Mouse (Mus musculus) testis, postnatal 10 days (tissue): ENCODE measurements around the gene Fgfr2.
A peak's percentile ranks its signal among the peaks of the same experiment; 100 is the strongest.

Source experiments
- DNase-seq: peaks from one replicate; pipeline ENCODE4 v3.0.0; 2021; ENCODE audit warnings: low spot score

Fgfr2 gene

GRCm38 (mm10) chr7:131966023-131966915, 1156.9 kb downstream of the Fgfr2 start, which contains the start of gene Gpr26:
Gpr26 (plus strand) TSS chr7:131966460.
- no peak for DNase-seq

- DNase-seq = peak; percentile 80
Measured at GRCm38 (mm10) chr7:131960551-131960950, 1162.6 kb downstream of the Fgfr2 start.

GRCm38 (mm10) chr7:131958705-131959104, 1164.4 kb downstream of the Fgfr2 start:
- DNase-seq = no peak

- DNase-seq = no peak
Measured at GRCm38 (mm10) chr7:131953402-131953801, 1169.7 kb downstream of the Fgfr2 start.

GRCm38 (mm10) chr7:131951131-131951530, 1172.0 kb downstream of the Fgfr2 start:
- no peak for DNase-seq

GRCm38 (mm10) chr7:131937611-131938010, 1185.5 kb downstream of the Fgfr2 start:
- no peak for DNase-seq

- no peak for DNase-seq
Measured at GRCm38 (mm10) chr7:131927288-131928050, 1195.7 kb downstream of the Fgfr2 start.

GRCm38 (mm10) chr7:131917384-131917783, 1205.8 kb downstream of the Fgfr2 start:
- no peak for DNase-seq

- DNase-seq = no peak
Measured at GRCm38 (mm10) chr7:131909611-131910010, 1213.5 kb downstream of the Fgfr2 start.

GRCm38 (mm10) chr7:131906499-131907190, 1216.5 kb downstream of the Fgfr2 start:
- DNase-seq = no peak

- peak; percentile 81 for DNase-seq
Measured at GRCm38 (mm10) chr7:131899356-131899755, 1223.8 kb downstream of the Fgfr2 start.

- no peak for DNase-seq
Measured at GRCm38 (mm10) chr7:131897282-131897681, 1225.9 kb downstream of the Fgfr2 start.

GRCm38 (mm10) chr7:131882824-131883223, 1240.3 kb downstream of the Fgfr2 start:
- no peak for DNase-seq

GRCm38 (mm10) chr7:131881876-131882615, 1241.1 kb downstream of the Fgfr2 start:
- peak; percentile 92 for DNase-seq

GRCm38 (mm10) chr7:131880150-131880549, 1243.0 kb downstream of the Fgfr2 start:
- no peak for DNase-seq

GRCm38 (mm10) chr7:131878846-131879245, 1244.3 kb downstream of the Fgfr2 start:
- DNase-seq = no peak

GRCm38 (mm10) chr7:131861157-131861556, 1262.0 kb downstream of the Fgfr2 start:
- DNase-seq = no peak

GRCm38 (mm10) chr7:131855641-131856040, 1267.5 kb downstream of the Fgfr2 start:
- DNase-seq = no peak

GRCm38 (mm10) chr7:131850579-131850978, 1272.6 kb downstream of the Fgfr2 start:
- DNase-seq = no peak

- DNase-seq = peak; percentile 75
Measured at GRCm38 (mm10) chr7:131846066-131846905, 1276.9 kb downstream of the Fgfr2 start.

- no peak for DNase-seq
Measured at GRCm38 (mm10) chr7:131830261-131830660, 1292.9 kb downstream of the Fgfr2 start.
